Mouse (Mus musculus) pancreas, adult 10 weeks (tissue): ENCODE measurements around the gene Cep83. TPM values are rescaled to one million over a fixed set of nuclear protein-coding genes. Genes with fewer than 3 reads are reported as not detected.

Source experiments
- polyA plus RNA-seq: library from polyadenylated mRNA; stranded (reverse); fragments of 350-450 nt; fragmentation: Illumina TruSeq; extraction: RNeasy Lipid Tissue Mini Kit (QIAGEN cat#74804); gene quantifications from one replicate; pipeline ENCODE4 v1.2.3, GENCODE M21; 2015; ENCODE audit warnings: low read depth, low replicate concordance; ENCODE audit not compliant: insufficient read depth

The Cep83 gene
- 4.6 TPM for polyA plus RNA-seq

DNA sequence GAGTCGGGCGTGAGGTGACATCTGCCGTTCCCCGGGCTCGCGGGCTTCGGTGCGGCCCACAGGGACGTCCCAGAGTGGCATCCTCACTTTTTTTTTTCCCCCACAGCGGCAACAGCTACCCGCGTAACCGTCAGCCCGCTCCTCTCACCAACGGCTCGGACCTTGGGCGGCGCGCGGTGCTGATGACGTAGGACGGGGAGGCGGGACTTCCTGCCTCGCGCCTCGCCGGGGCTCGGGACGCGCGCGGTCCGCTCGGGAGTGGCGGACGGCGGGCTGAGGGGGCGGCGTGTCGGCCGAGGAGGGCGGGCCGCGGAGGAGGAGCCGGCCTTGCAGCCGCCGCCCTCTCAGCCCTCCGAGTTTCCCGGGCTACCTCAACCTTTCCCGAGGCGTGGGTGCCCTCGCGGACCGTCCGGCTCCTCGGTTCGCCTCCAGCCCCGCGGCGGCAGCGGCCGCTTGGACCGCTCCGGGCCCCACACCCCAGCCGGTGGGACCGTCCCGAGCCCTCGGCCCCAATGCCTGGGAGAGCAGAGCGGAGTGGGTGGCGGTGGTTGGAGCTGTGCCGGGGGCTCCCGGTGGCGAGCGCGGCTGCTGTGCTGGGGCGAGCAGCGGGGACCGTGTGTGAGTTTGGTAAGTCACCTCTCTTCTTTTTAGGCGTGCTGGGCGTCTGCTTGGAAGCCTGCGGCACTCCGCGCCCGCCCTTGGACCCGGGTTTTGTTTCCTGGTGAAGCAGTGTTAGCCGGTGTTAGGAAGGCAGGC is at the start of gene Cep83:
Cep83 (plus strand) TSS at position 235 of the 756 bp plus-strand sequence.

